Mouse (Mus musculus) heart, postnatal 0 days (tissue): ENCODE measurements around the gene Gm11549.

Source experiments
- CTCF ChIP-seq: IDR thresholded peaks from 2 replicates; pipeline ENCODE4 v1.5.1; 2016; ENCODE audit warnings: antibody characterized with exemption, control low read depth, low read depth
- EP300 ChIP-seq: IDR thresholded peaks from 2 replicates; pipeline ENCODE4 v1.6.1; 2016; ENCODE audit warnings: antibody characterized with exemption, low read depth

DNA sequence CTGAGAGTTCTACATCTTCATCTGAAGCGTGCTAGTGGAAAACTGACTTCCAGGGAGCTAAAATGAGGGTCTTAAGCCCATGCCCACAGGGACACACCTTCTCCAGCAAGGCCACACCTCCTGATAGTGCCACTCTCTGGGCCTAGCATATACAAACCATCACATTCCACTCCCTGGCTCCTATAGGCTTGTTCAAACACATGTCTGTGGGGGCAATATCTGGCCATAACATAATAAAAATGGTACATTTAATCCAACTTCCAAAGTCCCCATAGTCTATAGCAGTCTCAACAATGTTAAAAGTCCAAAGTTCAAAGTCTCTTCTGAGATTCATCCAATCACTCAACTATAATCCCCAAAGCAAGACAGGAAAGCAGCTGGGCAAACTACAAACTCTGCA is 36.0 kb upstream of the Gm11549 start:
- TF ChIP-seq CTCF: no peak
- TF ChIP-seq EP300: no peak
